Mouse (Mus musculus): ENCODE results near the gene Scgb1c1. TPM values are rescaled to one million over a fixed set of nuclear protein-coding genes. Genes with fewer than 3 reads are reported as not detected.
A peak's percentile ranks its signal among the peaks of the same experiment; 100 is the strongest.

The Scgb1c1 gene
- polyA plus RNA-seq, 1 experiment from 2014 or later, result not detected

- Histone ChIP-seq H3K4me2 (ENCODE audit: low read depth, low read length) (peak within 1 kb of the TSS; percentile 98), H3K27ac (replicated peaks; ENCODE audit: low read depth, low read length) (peak within 1 kb of the TSS; percentile 66), H3K4me1 (ENCODE audit: control insufficient read depth, insufficient read depth, low read length) (peaks cover 2% of the 10 kb centered on the region), H3K36me3 (replicated peaks; ENCODE audit: control insufficient read depth, insufficient read depth, low read depth, low read length) (peaks cover 13% of the 10 kb centered on the region), H3K9ac (replicated peaks; ENCODE audit: low read length) (peak within 1 kb of the TSS; percentile 87), H3K9me3 (replicated peaks; ENCODE audit: control insufficient read depth, low read length) (no peaks in the 10 kb centered on the region), H3K4me3 (ENCODE audit: low read depth, low read length) (peak within 1 kb of the TSS; percentile 74), H3K27me3 (ENCODE audit: control insufficient read depth, insufficient read depth, low read length) (no peaks in the 10 kb centered on the region)
- ATAC-seq (replicated peaks; ENCODE audit: insufficient number of reproducible peaks, low FRiP score, low TSS enrichment, low read depth), result peak; percentile 73
- peak; percentile 93 for DNase-seq (ENCODE audit: low spot score)
- WGBS, result under 1% methylated on average over 51 of the region's 51 CpGs
Observed at GRCm38 (mm10) chr7:140855860-140856784, 10.8 kb downstream of the Scgb1c1 start, which contains the start of gene Gm45785. TSS of gene Gm45785 (minus strand) at chr7:140856331.

- H3K27ac ChIP-seq (replicated peaks; ENCODE audit: low read depth, low read length), result peak within 1 kb of the TSS; percentile 66
- H3K36me3 ChIP-seq (replicated peaks; ENCODE audit: control insufficient read depth, insufficient read depth, low read depth, low read length), result peaks cover 15% of the 10 kb centered on the region
- H3K4me1 ChIP-seq (ENCODE audit: control insufficient read depth, insufficient read depth, low read length), result peaks cover 2% of the 10 kb centered on the region
- H3K9ac ChIP-seq (replicated peaks; ENCODE audit: low read length), result peak within 1 kb of the TSS; percentile 87
- H3K9me3 ChIP-seq (replicated peaks; ENCODE audit: control insufficient read depth, low read length), result no peaks in the 10 kb centered on the region
- peak; percentile 81 for DNase-seq (ENCODE audit: low spot score)
- peak; percentile 81 for ATAC-seq (replicated peaks; ENCODE audit: insufficient number of reproducible peaks, low FRiP score, low TSS enrichment, low read depth)
- no peaks in the 10 kb centered on the region for H3K27me3 ChIP-seq (ENCODE audit: control insufficient read depth, insufficient read depth, low read length)
- H3K4me3 ChIP-seq (ENCODE audit: low read depth, low read length), result peak within 1 kb of the TSS; percentile 74
- peak within 1 kb of the TSS; percentile 98 for H3K4me2 ChIP-seq (ENCODE audit: low read depth, low read length)
- 0% methylated on average over 50 of the region's 50 CpGs for WGBS
Observed at GRCm38 (mm10) chr7:140856785-140857549, 11.6 kb downstream of the Scgb1c1 start, which contains the start of gene Ric8a. TSS of gene Ric8a (plus strand) at chr7:140856957.

- peaks cover 17% of the 10 kb centered on the region for H3K36me3 ChIP-seq (replicated peaks; ENCODE audit: control insufficient read depth, insufficient read depth, low read depth, low read length)
Observed at GRCm38 (mm10) chr7:140857550-140858505, 12.5 kb downstream of the Scgb1c1 start, which contains the start of gene Bet1l. TSS of gene Bet1l (minus strand) at chr7:140857577.

GRCm38 (mm10) chr7:140858746-140859145 is 13.4 kb downstream of the Scgb1c1 start:
- WGBS, result 96% methylated on average over 8 of the region's 8 CpGs

More at GRCm38 (mm10) chr7:140857550-140858505, 12.5 kb downstream of the Scgb1c1 start, which contains the start of gene Bet1l:
- H3K4me2 ChIP-seq (ENCODE audit: low read depth, low read length), result peak within 1 kb of the TSS; percentile 98
- no peaks in the 10 kb centered on the region for H3K27me3 ChIP-seq (ENCODE audit: control insufficient read depth, insufficient read depth, low read length)
- H3K9ac ChIP-seq (replicated peaks; ENCODE audit: low read length), result peak within 1 kb of the TSS; percentile 87
- ATAC-seq (replicated peaks; ENCODE audit: insufficient number of reproducible peaks, low FRiP score, low TSS enrichment, low read depth) (peak; percentile 11; the same call in 1 of the 2 replicates), DNase-seq (ENCODE audit: low spot score) (no peak)
- no peaks in the 10 kb centered on the region for H3K9me3 ChIP-seq (replicated peaks; ENCODE audit: control insufficient read depth, low read length)
- peak within 1 kb of the TSS; percentile 74 for H3K4me3 ChIP-seq (ENCODE audit: low read depth, low read length)
- WGBS, result 41% methylated on average over 39 of the region's 40 CpGs
- H3K4me1 ChIP-seq (ENCODE audit: control insufficient read depth, insufficient read depth, low read length), result peaks cover 2% of the 10 kb centered on the region
- peak within 1 kb of the TSS; percentile 66 for H3K27ac ChIP-seq (replicated peaks; ENCODE audit: low read depth, low read length)

GRCm38 (mm10) chr7:140859997-140860396 is 14.7 kb downstream of the Scgb1c1 start:
- peaks cover 7% of the 10 kb centered on the region; the same call in 1 of the 2 replicates for H3K36me3 ChIP-seq (replicated peaks; ENCODE audit: control insufficient read depth, insufficient read depth, low read depth, low read length)
- 76% methylated on average over 6 of the region's 6 CpGs for WGBS
- no peak for DNase-seq (ENCODE audit: low spot score)

More at GRCm38 (mm10) chr7:140858746-140859145, 13.4 kb downstream of the Scgb1c1 start:
- H3K36me3 ChIP-seq (replicated peaks; ENCODE audit: control insufficient read depth, insufficient read depth, low read depth, low read length), result peaks cover 10% of the 10 kb centered on the region
- H3K9me3 ChIP-seq (replicated peaks; ENCODE audit: control insufficient read depth, low read length), result no peaks in the 10 kb centered on the region
- no peak overlapping the region for H3K4me3 ChIP-seq (ENCODE audit: low read depth, low read length)
- H3K4me1 ChIP-seq (ENCODE audit: control insufficient read depth, insufficient read depth, low read length), result peaks cover 2% of the 10 kb centered on the region
- no peak overlapping the region for H3K4me2 ChIP-seq (ENCODE audit: low read depth, low read length)
- no peak overlapping the region for H3K9ac ChIP-seq (replicated peaks; ENCODE audit: low read length)
- no peaks in the 10 kb centered on the region for H3K27me3 ChIP-seq (ENCODE audit: control insufficient read depth, insufficient read depth, low read length)
- no peak for DNase-seq (ENCODE audit: low spot score)
- ATAC-seq (replicated peaks; ENCODE audit: insufficient number of reproducible peaks, low FRiP score, low TSS enrichment, low read depth), result no peak
- no peak overlapping the region for H3K27ac ChIP-seq (replicated peaks; ENCODE audit: low read depth, low read length)

GRCm38 (mm10) chr7:140860728-140861127 is 15.4 kb downstream of the Scgb1c1 start:
- H3K4me2 ChIP-seq (ENCODE audit: low read depth, low read length), result no peak overlapping the region
- H3K36me3 ChIP-seq (replicated peaks; ENCODE audit: control insufficient read depth, insufficient read depth, low read depth, low read length), result peaks cover 7% of the 10 kb centered on the region; the same call in 1 of the 2 replicates
- no peaks in the 10 kb centered on the region for H3K27me3 ChIP-seq (ENCODE audit: control insufficient read depth, insufficient read depth, low read length)
- DNase-seq (ENCODE audit: low spot score) (no peak), ATAC-seq (replicated peaks; ENCODE audit: insufficient number of reproducible peaks, low FRiP score, low TSS enrichment, low read depth) (no peak)
- H3K9ac ChIP-seq (replicated peaks; ENCODE audit: low read length), result no peak overlapping the region
- peaks cover 2% of the 10 kb centered on the region for H3K4me1 ChIP-seq (ENCODE audit: control insufficient read depth, insufficient read depth, low read length)
- 92% methylated on average over 5 of the region's 5 CpGs for WGBS
- H3K4me3 ChIP-seq (ENCODE audit: low read depth, low read length), result no peak overlapping the region
- no peaks in the 10 kb centered on the region for H3K9me3 ChIP-seq (replicated peaks; ENCODE audit: control insufficient read depth, low read length)
- no peak overlapping the region for H3K27ac ChIP-seq (replicated peaks; ENCODE audit: low read depth, low read length)

More at GRCm38 (mm10) chr7:140859997-140860396, 14.7 kb downstream of the Scgb1c1 start:
- Histone ChIP-seq H3K4me1 (ENCODE audit: control insufficient read depth, insufficient read depth, low read length) (peaks cover 2% of the 10 kb centered on the region), H3K27ac (replicated peaks; ENCODE audit: low read depth, low read length) (no peak overlapping the region), H3K4me2 (ENCODE audit: low read depth, low read length) (no peak overlapping the region), H3K4me3 (ENCODE audit: low read depth, low read length) (no peak overlapping the region), H3K9ac (replicated peaks; ENCODE audit: low read length) (no peak overlapping the region), H3K27me3 (ENCODE audit: control insufficient read depth, insufficient read depth, low read length) (no peaks in the 10 kb centered on the region), H3K9me3 (replicated peaks; ENCODE audit: control insufficient read depth, low read length) (no peaks in the 10 kb centered on the region)
- no peak for ATAC-seq (replicated peaks; ENCODE audit: insufficient number of reproducible peaks, low FRiP score, low TSS enrichment, low read depth)

GRCm38 (mm10) chr7:140864761-140865160 is 19.4 kb downstream of the Scgb1c1 start:
- Histone ChIP-seq H3K27me3 (ENCODE audit: control insufficient read depth, insufficient read depth, low read length) (no peaks in the 10 kb centered on the region), H3K27ac (replicated peaks; ENCODE audit: low read depth, low read length) (no peak overlapping the region), H3K4me2 (ENCODE audit: low read depth, low read length) (no peak overlapping the region), H3K9me3 (replicated peaks; ENCODE audit: control insufficient read depth, low read length) (no peaks in the 10 kb centered on the region), H3K4me1 (ENCODE audit: control insufficient read depth, insufficient read depth, low read length) (no peaks in the 10 kb centered on the region), H3K36me3 (replicated peaks; ENCODE audit: control insufficient read depth, insufficient read depth, low read depth, low read length) (peaks cover 7% of the 10 kb centered on the region; the same call in 1 of the 2 replicates), H3K9ac (replicated peaks; ENCODE audit: low read length) (no peak overlapping the region), H3K4me3 (ENCODE audit: low read depth, low read length) (no peak overlapping the region)
- no peak for DNase-seq (ENCODE audit: low spot score)
- no peak for ATAC-seq (replicated peaks; ENCODE audit: insufficient number of reproducible peaks, low FRiP score, low TSS enrichment, low read depth)
- WGBS, result 88% methylated on average over 12 of the region's 12 CpGs

Data from embryonic facial prominence, embryonic 11.5 days (tissue).